Mouse (Mus musculus): ENCODE data around the gene Lonrf2. TPM values are rescaled to one million over a fixed set of nuclear protein-coding genes. Genes with fewer than 3 reads are reported as not detected.
A peak's percentile ranks its signal among the peaks of the same experiment; 100 is the strongest.

Gene Lonrf2
- total RNA-seq (2021): 1 to 10 TPM; 2.4 to 2.5 TPM

DNA sequence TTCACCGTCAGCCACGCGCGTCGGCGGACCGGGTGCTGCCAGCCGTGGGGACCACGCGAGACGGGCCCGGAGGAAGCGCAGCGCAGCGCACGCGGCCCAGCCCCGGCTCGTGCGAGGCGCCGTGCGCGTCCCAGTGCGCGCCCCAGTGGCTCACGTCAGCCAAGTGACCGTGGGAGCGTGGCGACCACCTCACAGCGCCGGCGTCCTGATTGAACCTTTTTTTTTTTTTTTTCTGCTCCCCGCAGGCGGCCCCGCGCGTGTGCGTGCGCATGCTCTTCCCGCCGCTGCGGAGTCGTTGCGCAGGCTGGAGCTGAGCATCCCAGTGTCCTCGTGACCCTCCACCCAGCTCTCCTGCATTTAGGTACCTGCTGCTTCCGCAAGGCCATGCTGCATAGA is at the start of gene Lonrf2:
Lonrf2 (minus strand) TSS at position 235 of the 396 bp plus-strand sequence.
- DNase-seq: peak; percentile 32

DNA sequence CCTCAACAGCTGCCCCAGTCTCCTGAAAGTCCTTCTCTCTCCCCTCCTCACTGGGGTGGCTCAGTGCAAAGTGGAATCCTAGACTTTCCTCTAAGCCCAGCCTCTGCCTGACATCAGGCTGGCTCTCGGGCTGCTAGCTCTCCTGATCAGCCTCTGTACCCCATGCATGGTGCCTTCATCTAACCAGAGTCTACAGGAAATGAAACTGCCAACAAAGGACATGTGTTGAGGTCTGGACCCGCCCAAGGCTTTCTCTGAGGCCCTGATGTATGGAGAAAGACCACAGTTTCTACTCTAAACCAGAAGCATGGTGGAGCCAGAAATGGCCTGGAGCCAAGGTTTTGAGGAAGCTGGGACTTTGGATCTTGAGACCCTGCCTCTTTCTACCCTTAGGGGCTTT is 49.4 kb upstream of the Lonrf2 start:
- DNase-seq: no peak

DNA sequence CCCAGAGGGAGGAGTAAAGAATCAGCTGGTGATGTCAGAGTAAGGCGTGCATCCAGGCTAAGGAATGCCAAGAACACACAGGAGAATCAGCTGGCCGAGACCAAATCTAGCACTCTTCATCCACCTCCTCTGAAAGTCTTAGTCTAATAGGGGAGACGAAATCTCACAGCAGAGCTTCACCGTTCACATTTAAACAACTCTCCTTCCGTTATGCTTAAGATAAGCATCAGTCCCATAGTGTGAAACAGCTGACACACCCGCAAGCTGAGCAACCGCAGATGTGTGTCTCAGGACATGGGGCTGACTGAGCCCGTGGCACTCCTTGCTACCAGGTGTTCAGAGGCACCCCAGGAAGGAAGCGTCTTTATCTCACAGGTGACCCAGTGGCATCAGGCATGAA is 47.3 kb upstream of the Lonrf2 start:
- peak; percentile 8 for DNase-seq

DNA sequence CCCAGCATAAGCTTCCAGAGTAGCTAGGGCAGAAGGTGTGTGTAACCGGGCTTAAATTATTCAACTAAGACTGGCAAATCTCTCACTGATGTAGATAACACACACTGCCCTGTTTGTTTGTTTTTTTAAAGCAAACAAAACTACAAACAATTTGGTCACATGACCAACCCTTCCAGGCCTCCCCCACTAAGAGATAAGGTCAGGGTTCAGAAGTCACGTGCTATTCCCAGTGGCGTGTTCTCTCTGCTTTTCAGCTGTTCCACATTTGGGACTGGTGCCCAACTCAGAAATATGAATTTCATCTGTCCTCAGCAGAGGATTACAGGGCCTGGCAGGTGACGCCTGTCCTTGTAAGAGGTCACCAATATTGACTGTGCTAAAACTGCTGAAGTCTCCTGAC is 46.2 kb upstream of the Lonrf2 start:
- DNase-seq: no peak

DNA sequence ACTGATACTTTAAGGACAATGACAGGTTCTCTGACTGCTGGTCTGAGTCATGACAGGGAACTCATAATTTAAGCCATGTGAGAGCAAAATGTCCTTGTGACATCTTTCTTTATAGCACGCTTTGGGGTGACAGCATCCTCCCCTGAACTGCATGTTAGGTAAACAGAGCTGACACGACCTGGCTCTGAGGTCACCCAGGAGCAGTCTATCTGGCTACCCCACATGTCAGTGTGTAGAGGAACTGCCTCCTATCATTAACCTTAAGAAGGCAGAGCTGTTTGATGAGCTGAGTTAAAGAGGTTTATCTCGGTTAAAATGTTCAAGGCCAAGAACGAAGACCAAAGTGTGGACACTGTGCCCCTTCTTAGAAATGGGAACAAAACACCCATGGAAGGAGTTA is 44.9 kb upstream of the Lonrf2 start:
- no peak for DNase-seq

DNA sequence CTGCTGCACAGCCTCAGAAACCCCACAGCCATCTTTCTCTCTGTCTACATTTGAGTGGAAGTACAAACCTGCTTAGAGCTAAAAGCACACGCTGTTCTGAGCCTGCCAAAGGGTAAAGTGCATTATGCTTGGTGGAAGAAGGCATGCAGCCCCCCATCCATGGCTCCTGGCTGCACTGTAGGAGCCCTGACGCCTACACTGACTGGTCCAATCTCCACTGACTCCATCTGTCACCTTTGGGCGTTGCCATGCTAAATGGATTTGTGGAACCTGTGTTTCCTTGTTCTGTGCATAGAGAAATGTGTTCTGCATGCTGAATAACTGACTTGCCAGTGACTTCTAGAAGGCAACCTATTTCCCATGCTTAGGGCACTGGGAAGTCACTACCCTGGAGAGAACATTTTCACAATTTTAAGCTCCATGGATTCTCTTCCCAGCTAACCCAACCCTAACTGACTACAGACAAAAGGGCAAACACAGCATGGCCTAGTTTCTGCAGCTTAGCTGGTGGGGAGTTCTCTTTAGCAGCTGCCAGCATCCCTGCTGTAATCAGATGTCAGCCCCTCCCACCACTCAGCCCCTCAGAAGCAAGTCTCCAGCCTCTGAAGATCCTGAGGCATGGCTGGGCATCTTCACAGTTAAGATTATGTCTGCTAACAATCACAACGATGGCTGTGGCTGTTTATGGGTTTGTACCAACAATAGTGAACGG is 40.3 kb upstream of the Lonrf2 start:
- no peak for DNase-seq

DNA sequence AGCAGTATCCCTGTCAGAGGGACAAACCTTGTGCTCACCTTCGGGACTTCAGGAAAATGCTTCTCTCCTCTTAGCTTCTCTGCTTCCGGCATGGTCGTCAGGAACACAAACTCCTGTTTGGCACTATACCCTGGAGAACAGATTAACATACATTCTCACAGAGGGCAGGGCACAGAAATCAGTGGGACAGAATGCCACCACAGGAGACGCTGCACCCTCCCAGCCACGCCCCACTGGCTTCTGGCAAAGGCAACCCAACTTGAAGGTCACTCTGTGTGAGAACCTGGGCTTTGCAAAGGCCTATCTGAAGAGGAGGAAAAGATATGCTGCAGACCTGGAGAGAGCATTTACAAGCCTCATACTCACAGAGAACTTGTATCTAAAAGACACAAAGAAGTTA is 37.4 kb upstream of the Lonrf2 start:
- DNase-seq: no peak

DNA sequence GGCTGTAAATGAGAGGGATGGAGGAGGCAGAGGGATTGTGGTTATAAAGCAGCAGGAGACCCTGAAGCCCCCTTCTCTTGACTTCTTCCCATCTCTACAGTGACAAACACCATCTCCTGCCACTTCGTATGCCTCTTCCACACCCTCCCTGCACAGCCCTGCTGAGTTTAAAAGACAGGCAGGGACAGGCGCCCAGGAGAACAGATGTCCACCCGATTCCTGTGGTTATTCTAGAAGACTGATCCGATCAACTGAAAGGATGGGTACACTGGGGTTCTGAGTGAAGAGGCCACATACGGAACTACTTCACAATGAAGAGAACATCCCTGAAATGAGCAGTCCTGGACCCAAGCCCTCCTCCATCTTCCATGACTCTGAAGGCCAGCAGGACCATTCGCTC is 35.3 kb upstream of the Lonrf2 start:
- no peak for DNase-seq

DNA sequence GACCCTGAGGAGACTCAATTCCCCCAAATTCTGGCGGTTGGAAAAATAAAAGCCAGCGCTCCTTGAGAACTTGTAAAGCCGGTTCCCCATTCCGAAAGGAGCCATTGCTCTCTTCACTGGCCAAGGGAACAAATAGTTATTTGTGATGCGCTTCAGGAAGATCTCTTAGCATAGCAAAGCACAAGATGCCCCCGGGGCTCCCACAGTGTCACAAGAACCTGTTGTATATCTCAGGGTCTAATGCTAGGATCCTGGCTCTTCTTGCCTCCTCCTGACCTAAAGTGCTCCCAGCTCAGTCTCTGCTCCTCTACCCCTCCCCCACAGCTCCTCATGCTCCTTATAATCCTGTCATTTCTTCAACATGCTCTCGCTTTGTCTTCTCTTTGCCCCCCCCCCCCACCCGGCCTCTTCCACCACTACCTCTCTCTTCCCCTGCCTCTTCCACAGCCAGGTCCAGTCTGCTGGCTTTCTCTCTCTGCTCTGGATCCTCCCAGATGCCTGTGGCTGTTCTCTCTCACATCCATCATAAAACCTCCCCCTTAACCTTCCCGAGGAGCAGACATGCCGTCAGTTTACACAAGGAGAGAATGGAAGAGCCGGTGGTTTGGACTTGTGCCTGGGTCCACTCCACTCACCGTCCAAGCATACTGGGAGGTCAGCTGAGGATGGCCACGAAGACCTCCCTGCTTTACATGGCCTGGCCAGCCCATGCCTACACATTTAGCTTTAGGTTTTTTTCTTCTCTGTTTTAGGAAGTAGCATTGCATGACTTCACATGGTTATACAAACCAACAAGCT is 33.1 kb upstream of the Lonrf2 start:
- DNase-seq: no peak

DNA sequence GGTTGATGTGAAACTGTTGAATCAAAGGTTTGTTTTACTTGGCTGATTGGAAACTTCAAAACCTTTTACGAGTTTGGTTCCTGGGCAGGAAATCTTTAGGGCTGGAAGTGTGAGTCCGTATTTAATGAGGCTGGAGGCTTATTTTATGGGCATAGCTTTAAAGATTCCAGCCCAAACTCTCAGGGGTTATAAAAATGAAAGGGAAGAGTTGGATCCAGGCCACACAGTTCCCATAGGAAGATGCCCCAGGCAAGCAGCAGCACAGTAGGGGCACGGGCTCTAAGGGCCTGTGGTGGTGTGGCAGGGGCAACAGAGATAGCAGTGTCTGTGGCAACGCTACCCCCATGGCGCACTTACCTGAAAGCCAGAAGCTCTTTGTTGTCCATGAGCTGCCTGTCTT is 29.7 kb upstream of the Lonrf2 start:
- DNase-seq: no peak

DNA sequence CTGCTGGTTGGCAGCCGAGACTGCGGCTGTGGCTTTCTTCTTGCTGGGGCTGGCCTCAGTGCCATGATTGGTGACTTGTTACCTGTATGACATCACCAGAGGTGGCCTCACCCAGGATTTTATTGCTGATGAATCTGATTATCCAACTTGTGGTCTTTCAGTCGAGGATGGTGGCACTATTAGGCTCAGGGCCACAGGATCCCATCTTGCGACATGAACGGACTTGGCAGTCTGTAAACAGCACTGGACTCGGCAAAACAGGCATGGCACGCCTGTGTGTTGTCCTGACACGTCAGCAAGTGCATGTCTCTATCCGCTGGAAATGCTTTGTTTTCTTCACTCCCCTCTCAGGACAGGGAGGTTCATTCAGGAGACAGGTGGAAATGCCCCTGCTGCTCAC is 27.8 kb upstream of the Lonrf2 start:
- no peak for DNase-seq

DNA sequence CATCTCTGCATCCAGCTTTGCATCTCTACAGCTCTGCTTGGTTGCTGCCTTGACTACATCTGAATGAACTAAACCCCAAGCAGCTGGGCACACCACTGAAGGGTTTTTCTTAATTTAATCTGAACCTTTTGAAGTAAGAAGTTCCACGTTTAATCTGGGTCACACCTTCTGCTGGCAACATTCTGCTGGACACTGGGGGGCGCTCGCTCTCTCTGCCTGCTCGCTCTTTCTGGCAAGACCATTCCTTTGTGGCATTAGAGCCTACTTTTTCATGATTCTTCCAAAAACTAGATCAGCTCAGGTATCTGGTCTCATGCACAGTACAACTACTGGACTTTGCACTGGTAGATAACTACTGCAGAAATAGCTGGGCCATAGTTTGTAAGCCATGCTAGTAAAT is 25.7 kb upstream of the Lonrf2 start:
- DNase-seq: peak; percentile 16

DNA sequence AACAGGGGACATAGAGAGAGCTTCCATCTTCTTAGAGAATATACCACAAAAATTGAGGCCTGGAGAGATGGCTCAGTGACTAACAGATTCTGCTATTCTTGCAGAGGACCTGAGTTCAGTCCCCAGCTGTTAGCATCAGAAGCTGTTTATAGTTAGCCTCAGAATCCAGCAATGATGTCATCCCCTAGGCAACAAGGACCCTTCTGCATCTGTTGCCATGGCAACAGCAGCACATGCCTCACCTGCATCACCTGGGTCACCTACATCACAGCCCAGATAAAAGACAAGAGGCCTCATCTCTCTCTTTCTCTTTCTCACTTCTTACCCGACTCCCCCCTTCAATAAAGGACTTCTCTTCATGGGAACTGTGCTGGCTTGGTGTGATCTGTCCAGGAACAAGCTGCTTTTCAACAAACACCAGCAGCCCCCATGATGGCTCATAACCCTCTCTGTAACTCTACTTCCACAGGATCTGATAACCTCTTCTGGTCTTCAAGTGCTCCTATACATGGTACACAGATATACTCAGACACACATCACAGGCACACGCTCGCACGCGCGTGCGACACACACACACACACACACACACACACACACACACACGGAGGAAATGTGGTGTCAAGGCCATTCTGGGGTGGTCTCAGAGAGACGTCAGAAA is 24.5 kb upstream of the Lonrf2 start:
- no peak for DNase-seq

DNA sequence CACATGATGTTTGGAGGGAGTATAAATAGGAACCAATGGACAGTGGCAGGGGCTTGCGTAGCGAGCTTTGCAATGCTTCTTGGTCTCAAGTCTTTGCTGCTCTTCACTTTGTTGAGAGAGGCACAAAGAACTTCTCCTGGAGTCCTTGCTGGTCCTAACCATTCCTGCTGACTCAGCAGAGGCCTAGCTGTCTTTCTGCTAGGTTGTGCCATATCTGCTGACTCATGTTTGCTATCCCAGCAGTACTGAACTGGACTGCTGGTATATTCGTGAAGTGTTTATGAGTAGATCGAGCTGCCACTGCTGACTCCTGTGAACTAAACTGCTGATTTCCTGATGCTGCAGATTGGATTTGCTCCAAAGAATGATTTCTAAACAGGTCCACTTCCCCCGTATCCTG is 23.7 kb upstream of the Lonrf2 start:
- no peak for DNase-seq

DNA sequence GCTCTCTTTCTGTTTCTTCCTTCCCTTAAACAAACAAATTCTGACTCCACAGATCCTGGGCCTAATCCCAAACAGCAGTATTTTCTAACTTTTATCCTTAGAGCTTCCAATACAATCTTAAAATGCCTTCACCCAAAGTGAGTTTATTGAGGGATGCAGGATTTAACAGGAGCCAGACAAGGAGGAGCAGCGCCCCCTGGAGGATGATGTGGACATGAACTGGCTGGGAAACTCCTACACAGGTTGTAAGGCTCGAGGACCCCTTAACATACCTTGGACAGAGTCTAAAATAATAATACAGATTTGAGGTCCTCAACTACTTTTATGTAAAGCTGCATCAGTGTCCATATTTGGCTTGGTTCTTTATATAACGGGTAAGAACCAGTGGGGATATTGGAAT is 19.7 kb upstream of the Lonrf2 start:
- peak; percentile 62 for DNase-seq

DNA sequence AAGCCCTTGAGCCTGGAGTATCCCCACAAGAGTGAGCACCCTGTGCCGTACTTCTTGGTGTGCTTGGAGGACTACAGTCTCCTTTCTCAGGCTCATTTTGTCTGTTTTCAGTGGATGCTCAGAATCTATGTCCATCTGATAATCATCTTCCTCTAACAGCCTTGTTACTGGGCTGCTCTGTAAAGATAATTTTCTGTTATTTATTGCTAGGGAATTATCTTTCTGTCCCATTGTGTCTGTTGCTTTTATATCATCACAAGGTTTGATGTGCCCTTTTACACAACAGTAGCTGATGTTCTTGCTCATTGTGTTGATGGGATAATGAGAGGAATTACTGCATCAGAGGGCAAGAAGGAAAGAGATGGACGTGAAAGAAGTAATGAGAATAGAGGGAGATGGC is 15.7 kb upstream of the Lonrf2 start:
- no peak for DNase-seq

DNA sequence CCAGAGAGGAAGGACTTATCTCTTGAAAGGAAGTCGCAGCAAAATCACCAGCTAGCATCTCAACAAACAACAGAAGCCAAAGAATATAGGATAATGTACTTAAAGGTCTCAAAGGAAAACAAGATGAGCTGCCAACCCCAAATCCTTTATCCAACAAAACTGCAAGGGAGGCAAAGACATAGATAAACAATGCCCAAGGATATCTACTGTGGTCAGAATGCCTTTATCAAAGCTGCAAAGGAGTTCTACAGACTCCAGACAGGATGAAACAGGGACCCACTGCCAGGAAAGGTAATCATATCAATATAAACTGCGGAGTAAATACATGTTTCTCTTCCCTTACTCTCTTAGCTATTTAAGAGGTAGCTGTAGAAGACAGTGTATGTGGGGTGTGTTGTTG is 14.1 kb upstream of the Lonrf2 start:
- DNase-seq: no peak

DNA sequence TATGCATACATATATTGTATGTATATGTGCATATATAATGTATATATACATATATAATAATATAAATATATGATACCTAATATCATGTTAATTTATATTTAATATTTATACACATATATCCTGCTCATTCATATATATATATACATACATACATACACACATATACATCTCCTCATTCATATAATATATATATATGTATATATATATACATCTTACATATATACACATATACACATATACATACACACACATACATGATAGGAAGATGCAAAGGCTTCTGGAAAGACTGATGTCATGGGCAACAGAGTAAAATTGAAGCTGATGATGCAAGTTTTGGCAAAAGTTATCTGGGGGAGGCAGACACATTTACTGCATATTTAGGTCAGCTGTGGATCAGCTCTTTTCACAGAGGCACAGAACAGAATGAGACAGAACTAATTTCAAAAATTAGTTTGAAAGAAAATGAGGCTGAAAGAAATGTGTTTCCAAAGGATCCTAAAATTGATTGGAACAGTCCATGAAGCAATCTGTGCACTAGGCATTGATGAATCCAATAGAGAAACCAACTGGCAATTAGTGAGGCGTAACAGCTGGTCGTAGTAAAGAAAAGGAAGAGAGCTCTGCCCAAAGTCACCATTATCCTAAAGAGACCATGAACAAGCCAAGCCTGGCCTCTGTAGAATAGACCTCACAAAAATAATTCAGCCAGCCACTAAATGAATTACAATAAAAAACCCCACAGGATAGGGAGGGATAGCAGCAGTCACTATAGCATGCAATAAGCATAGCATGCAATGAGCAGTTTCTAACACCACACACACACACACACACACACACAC is 12.2 kb upstream of the Lonrf2 start:
- no peak for DNase-seq

DNA sequence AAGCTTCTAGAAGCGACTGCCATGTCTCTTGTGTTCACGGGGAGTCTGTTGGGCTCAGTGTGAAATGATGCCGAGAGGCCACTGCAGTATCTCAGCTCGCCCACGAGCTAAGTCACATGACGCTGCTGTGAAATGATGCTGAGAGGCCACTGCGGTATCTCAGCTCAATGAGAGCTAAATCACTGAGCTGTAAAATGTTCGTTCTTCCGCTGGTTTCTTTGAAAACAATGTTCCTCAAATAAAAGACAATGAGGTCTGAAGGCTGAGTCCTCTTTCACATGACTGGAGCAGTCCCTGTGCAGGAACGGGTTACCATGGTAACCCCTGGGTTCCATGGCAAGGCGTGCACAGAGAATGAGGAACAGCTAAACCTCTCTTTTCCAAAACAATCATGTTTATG is 11.5 kb upstream of the Lonrf2 start:
- DNase-seq: no peak

DNA sequence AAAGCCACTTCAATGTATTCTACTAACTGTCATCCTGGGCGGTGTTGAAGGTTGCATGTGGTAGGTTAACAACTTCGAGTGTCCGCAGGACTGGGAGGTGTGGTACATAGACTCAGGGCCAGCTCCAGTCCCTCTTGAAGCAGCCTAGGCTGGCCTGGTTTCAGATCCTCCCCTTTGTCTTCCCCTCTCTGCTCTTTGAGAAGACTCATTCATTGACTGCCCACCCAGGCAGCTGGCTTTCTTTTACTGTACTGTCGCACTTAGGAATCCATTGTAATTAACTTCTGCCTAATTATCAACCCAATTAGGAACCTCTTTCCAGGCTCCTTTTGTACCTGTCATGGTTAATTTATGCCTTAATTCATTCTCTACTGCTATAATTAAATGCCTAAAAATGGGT is 6.8 kb upstream of the Lonrf2 start:
- no peak for DNase-seq

DNA sequence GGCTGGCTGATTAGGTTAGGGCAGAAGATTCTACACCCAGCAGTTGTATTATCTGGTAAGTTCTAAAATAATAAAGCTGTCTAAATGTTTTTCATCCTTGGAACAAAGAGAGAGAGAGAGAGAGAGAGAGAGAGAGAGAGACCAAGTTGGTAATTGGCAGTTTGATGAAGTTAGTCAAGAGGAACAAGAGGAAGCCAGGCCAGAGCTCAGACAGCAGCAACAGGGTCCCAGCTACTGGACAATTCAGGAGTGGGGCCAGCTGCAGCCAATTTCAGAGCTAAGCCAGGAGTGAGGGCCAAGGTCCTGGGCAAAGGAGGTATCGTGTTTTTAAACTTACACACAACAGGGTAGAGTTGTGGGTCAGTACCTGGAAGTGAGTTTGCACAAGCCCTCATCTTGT is 6.3 kb upstream of the Lonrf2 start:
- DNase-seq: no peak

DNA sequence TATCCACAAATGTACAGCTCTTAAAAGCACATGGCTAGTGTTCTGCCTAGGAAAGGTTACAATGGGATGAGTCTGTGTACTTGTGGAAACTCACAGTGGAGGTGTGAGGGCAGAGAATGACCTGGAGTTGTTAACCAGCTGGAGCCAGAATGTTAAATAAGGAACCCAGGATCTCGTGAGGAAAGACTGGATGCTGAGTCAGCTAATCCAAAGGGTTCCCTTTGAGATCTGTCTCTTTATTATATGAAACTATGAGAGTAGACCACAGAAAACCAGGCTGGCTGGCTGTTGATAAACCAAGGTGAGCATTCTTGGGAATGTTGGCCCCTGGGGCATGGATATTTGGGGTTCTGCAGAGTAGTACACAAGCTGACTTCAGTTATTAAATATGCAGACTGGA is 3.4 kb upstream of the Lonrf2 start:
- no peak for DNase-seq
